Mouse (Mus musculus) right cerebral cortex, postnatal 10 days (tissue): ENCODE data around the gene Hoxb1.

ENCODE experiments used
- DNase-seq, 2 experiments: peaks; one replicate each; pipeline ENCODE4 v3.0.0; 2021; ENCODE audit warnings: low spot score in 2 of 2

Hoxb1 gene

GRCm38 (mm10) chr11:96397806-96398335, 32.3 kb downstream of the Hoxb1 start:
- DNase-seq = no peak

- DNase-seq = no peak
Measured at GRCm38 (mm10) chr11:96399923-96400322, 34.4 kb downstream of the Hoxb1 start.

- DNase-seq = no peak
Measured at GRCm38 (mm10) chr11:96404016-96404604, 38.6 kb downstream of the Hoxb1 start.

GRCm38 (mm10) chr11:96404831-96405230, 39.3 kb downstream of the Hoxb1 start:
- no peak for DNase-seq

GRCm38 (mm10) chr11:96405541-96405940, 40.0 kb downstream of the Hoxb1 start:
- DNase-seq = no peak

- peak; percentile 37 to 65 for DNase-seq
Measured at GRCm38 (mm10) chr11:96407191-96408072, 41.9 kb downstream of the Hoxb1 start.

GRCm38 (mm10) chr11:96408234-96409010, 42.9 kb downstream of the Hoxb1 start:
- no peak for DNase-seq

- DNase-seq = no peak
Measured at GRCm38 (mm10) chr11:96411019-96411418, 45.5 kb downstream of the Hoxb1 start.

- no peak for DNase-seq
Measured at GRCm38 (mm10) chr11:96411934-96412333, 46.4 kb downstream of the Hoxb1 start.

GRCm38 (mm10) chr11:96412941-96413491, 47.5 kb downstream of the Hoxb1 start:
- DNase-seq = no peak

- peak; percentile 27 to 31 for DNase-seq
Measured at GRCm38 (mm10) chr11:96413527-96413926, 48.0 kb downstream of the Hoxb1 start.

GRCm38 (mm10) chr11:96414002-96414401, 48.5 kb downstream of the Hoxb1 start:
- no peak for DNase-seq
